Mouse (Mus musculus) testis, postnatal 10 days (tissue): Measurements from ENCODE around the gene Gm43064.
"Not testable (repeated sequence)": the region's sequence is repeated elsewhere in the genome, so short reads cannot be mapped to it uniquely, and the experiment has no call there.

Experiments used
- DNase-seq: peaks from one replicate; pipeline ENCODE4 v3.0.0; 2021; ENCODE audit warnings: low spot score

The Gm43064 gene

GRCm38 (mm10) chr3:103808891-103809798 lies at the start of gene Gm43064, which contains the start of the genes Dclre1b and Ap4b1:
Gene Gm43064, plus strand, starts transcription at chr3:103809573.
Gene Dclre1b, minus strand, starts transcription at chr3:103809444.
Gene Ap4b1, plus strand, starts transcription at chr3:103809520.
- peak; percentile 96 for DNase-seq

- no peak for DNase-seq
These were observed 42.6 kb upstream of the Gm43064 start for GRCm38 (mm10) chr3:103766789-103767188.

DNA sequence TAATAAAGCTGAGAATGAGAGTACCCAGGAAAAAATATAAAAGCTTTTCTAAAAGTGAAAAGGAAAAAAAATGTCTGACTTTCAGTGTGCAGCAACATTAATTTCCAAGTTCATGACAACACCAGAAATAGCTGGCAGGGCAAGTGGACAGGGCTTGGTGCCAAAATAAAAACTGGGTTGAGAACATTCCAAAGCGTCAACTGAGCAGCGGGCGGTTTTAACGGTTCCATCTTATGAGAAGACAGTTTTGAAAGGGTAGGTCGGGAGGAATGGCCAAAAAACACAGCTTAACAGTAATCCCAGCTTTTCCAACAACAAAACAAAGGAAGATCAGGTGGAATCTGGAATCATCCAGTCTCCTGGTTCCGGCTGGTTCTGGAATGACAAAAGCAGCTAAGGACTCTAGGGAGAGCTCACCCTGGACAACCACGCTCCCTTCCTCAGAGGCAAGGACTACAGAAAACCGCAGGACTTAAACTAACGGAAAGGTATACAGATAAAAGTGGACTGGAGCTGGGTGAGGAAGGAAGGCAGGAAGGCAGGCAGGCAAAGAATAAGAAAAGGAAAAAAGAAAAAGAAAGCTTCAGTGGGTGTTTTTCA lies 37.7 kb upstream of the Gm43064 start:
- DNase-seq: peak; percentile 54

DNA sequence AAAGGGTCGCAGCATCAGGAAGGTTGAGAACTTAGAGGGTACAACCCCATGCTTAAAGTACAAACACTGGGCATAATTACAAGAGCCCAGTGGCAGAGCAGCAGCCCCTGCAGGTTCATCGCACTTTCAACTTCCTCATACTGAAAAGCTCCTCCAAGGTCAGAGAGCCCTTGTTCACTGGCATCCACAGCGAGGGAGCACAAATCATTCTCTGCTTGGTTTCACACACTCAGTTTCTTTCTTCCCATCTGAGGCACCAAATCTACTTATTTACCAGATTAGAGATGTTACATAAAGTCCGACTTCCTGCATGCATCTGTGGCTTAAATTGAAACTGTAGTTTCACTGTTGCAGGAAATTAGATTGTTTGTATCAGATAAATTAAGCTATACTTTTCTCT lies 36.5 kb upstream of the Gm43064 start:
- no peak for DNase-seq

DNA sequence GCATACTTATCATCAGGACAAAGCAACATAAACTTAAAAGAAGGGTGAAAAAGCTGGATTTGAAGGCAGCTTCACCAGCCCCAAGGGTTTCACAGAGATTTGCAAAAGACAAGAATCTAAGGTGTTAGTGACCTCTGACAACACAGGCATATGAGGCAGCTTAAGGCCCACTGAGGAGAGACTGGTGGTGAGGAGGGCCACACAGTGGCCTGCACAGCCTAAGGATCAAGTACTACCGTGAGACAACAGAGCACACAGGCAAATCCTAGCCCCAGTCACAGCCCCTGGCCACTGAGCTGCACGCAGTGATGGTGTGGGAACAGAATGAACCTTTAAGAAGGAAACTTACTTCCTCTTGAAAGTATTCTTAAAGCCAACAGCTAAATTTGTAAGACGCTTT lies 35.9 kb upstream of the Gm43064 start:
- DNase-seq: no peak

DNA sequence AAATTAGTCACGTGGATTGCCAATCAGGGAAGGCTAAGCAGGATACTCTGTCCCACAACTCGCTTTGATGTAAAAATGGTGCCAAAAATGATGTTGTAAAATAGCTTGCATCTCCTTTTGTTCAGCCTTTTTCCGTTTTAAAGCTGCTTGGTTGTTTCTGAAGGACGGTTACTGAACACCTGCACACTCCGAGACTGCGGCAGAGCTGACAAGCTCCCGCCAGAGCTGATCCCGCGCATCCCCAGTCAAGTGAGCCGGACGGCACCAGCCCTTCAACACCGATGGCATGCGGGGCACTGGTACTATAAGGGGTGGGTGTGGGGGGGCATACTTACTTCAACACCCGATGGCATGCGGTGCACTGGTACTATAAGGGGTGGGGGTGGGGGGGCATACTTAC lies 35.4 kb upstream of the Gm43064 start:
- no peak for DNase-seq

DNA sequence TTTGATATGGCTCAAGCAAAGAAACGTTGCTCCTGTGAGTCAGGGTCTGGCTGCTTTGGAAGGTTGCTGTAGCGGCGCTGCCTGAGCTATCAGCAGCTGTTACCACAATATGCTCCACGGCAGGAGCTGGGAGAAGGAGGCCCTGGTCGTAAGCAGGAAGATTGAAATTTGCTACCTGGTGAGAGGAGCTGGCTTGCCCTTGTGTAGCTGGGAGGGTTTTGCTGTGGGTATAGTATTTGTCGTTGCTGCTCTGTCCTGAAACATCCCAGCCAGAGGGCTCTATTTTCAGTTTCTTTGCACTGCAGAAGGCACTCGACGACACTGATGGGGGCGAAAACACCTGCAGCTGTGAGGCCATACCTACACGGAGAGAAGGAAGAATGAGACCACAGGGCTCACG lies 31.4 kb upstream of the Gm43064 start:
- no peak for DNase-seq

DNA sequence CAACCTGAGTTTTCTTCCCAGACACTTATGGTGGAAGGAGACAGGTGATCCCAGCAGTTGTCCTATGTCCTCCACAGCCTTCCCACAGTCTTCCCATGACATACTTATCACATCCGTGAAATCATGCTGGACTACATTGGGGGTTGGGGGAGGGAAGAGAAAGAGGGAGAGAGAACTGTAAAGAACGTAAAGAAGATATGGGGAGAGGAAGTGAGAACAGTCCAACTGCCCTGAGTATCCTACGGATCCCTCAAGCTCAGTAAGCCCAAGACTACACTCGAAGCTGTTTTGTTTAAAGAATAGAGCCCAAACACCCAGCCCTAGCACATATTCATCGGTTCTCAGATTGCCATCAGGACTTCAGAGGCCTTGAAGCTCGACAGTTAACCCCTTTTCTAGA lies 30.7 kb upstream of the Gm43064 start:
- no peak for DNase-seq

GRCm38 (mm10) chr3:103779183-103779582 lies 30.2 kb upstream of the Gm43064 start:
- no peak for DNase-seq

- DNase-seq: no peak
These were observed 29.1 kb upstream of the Gm43064 start for GRCm38 (mm10) chr3:103780271-103780670.

DNA sequence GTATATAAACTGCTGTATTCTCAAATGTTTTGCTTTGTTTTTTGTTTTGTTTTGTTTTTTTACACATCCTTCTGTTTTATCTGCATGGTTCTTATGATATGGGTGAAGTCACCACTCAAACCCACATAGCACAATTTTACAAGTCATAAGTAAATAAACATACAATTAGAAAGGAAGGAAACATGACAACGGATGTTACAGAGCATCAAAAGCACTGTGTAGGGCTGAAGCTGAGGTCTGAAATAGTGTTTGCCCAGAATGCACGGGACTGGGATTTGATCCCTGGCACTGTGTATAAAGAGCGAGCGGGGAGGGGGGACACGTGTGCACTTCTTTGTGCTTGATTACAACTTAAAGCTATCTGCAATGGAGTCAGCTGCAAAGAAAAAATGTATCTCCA lies 28.6 kb upstream of the Gm43064 start:
- no peak for DNase-seq

GRCm38 (mm10) chr3:103782844-103783609 lies 26.3 kb upstream of the Gm43064 start:
- no peak for DNase-seq

DNA sequence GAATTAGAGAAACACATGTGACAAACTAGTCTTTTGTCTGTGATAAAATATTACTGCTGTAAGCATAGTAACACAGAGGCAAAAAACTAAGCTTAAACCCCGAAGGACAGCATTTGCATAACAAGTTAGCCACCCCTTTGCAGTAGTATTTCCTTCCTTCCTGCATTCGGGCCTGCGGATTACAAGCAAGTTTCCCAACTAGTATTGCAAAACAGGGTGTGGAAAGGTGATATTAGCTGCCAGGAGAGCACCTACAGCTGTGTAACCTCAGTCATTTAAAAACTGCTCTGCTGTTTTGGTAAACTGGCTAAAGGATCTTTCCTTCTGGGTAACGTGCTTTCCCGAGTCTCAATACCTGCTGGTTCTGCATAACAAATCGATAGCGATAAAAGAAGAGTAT lies 22.1 kb upstream of the Gm43064 start:
- no peak for DNase-seq

DNA sequence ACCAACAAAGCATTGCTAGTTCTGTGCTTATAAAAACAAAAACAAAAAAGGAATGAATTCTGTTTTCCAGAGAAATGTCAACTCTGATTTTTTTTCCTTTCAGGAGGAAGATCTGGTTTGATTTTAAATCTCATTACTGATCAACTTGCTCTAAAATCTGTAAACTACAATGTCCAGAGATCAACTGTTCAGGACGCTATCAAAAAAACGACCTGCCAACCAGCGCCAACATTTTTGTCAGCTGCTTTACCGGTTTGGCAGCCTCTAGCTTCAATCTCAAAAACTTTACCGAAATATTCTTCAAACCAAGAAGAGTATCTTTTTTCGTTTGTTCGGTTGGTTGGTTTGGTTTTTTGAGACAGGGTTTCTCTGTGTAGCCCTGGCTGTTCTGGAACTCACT lies 20.3 kb upstream of the Gm43064 start:
- DNase-seq: no peak

- DNase-seq: no peak
These were observed 19.5 kb upstream of the Gm43064 start for GRCm38 (mm10) chr3:103789891-103790345.

GRCm38 (mm10) chr3:103790346-103791145 lies 18.8 kb upstream of the Gm43064 start:
- DNase-seq: peak; percentile 68

- DNase-seq: peak; percentile 93
These were observed 17.9 kb upstream of the Gm43064 start, which contains the start of gene Hipk1 for GRCm38 (mm10) chr3:103791230-103792110. Gene Hipk1, minus strand, starts transcription at chr3:103791563.

DNA sequence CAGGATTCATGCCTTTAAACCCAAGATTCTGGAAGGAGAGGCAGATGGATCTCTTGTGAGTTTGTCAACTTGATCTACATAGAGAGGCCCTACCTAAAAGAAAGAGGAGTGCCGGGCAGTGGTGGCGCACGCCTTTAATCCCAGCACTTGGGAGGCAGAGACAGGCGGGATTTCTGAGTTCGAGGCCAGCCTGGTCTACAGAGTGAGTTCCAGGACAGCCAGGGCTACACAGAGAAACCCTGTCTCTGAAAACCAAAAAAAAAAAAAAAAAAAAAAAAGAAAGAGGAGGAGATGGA lies 17.3 kb upstream of the Gm43064 start:
- not testable (repeated sequence) for DNase-seq

DNA sequence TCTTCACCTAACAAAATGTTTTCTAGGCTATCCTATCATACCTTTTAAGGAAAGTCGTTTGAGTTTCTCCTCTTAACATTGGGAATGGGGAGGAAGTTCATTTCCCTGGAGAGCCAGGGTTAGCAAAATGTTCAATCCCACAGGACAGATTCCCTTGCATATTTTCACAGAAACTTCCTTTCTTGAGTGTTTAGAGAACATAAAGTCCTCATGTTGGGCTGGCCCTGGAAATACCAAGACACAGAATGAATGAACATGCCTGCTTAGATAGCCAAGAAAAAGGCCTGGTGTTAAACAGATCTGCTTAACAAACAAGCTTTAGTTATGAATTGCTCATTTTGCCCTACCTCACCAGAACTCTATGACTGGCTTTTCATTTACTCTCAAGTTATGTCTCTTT lies 16.8 kb upstream of the Gm43064 start:
- DNase-seq: no peak

DNA sequence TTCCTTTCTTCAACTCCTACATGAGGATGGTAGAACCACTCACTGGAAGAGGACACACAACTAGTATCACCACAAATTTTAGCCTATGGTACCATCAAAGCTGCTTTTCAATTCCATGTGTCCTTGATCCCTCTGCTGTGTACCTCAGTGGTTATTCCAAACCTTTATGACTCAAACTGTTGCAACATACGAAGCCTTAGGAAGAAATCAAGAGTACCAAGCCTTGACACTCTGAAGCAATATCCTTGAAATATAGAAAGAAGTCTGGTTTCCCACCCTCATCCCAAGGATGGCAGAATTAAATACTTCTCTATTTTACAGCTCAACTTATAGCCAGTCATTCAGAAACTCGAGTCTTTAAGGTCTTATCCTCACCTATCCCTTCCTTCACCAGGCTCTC lies 13.0 kb upstream of the Gm43064 start:
- no peak for DNase-seq

GRCm38 (mm10) chr3:103799507-103799906 lies 9.9 kb upstream of the Gm43064 start:
- no peak for DNase-seq
